Mouse (Mus musculus) G1E (cell line): ENCODE data around the gene Gm3854. TPM values are rescaled to one million over a fixed set of nuclear protein-coding genes. Genes with fewer than 3 reads are reported as not detected.
"Not testable (repeated sequence)": the region's sequence is repeated elsewhere in the genome, so short reads cannot be mapped to it uniquely, and the experiment has no call there.

Experiments
- ATAC-seq: 2 replicates; pipeline ENCODE4 v1.8.0; 2016; ENCODE audit warnings: mild to moderate bottlenecking; ENCODE audit not compliant: insufficient number of reproducible peaks, poor library complexity, low FRiP score, severe bottlenecking; ENCODE audit errors: extremely low read depth
- DNase-seq: peaks from one replicate; pipeline ENCODE4 v3.0.0; 2012; ENCODE audit warnings: low spot score
- H3K27me3 ChIP-seq: 2 replicates; pipeline ENCODE4 v1.6.1; 2012; ENCODE audit warnings: mild to moderate bottlenecking, low read length, inconsistent platforms; ENCODE audit not compliant: insufficient read depth
- H3K36me3 ChIP-seq: replicated peaks from 2 replicates; pipeline ENCODE3; 2012; ENCODE audit warnings: mild to moderate bottlenecking, inconsistent platforms
- H3K4me1 ChIP-seq: 2 replicates; pipeline ENCODE4 v1.6.1; 2012; ENCODE audit warnings: low read depth, low read length, inconsistent platforms, mixed read lengths; ENCODE audit not compliant: insufficient read depth
- H3K4me3 ChIP-seq: 2 replicates; pipeline ENCODE4 v1.5.1; 2012; ENCODE audit warnings: low read depth, mild to moderate bottlenecking, inconsistent platforms, low read length, moderate library complexity, mixed read lengths
- H3K9me3 ChIP-seq: replicated peaks from 2 replicates; pipeline ENCODE4 v1.6.1; 2012; ENCODE audit warnings: inconsistent platforms
- CTCF ChIP-seq: IDR thresholded peaks from 2 replicates; pipeline ENCODE4 v1.5.1; 2012; ENCODE audit warnings: low read depth, low read length, inconsistent platforms, mixed read lengths
- GATA1 ChIP-seq: IDR thresholded peaks from 2 replicates; pipeline ENCODE4 v1.6.1; 2012; ENCODE audit warnings: borderline replicate concordance, low read length, inconsistent platforms, mixed read lengths
- GATA2 ChIP-seq: IDR thresholded peaks from 2 replicates; pipeline ENCODE4 v1.6.1; 2012; ENCODE audit warnings: low read depth, low read length, inconsistent platforms, borderline replicate concordance
- POLR2AphosphoS5 ChIP-seq: IDR thresholded peaks from 2 replicates; pipeline ENCODE4 v1.6.1; 2012; ENCODE audit warnings: low read depth, low read length, inconsistent platforms; ENCODE audit not compliant: insufficient replicate concordance
- TAL1 ChIP-seq: conservative IDR thresholded peaks from 2 replicates; pipeline ENCODE4 v1.6.1; 2012; ENCODE audit warnings: low read depth, low read length, inconsistent platforms, mixed read lengths
- polyA plus RNA-seq: library from polyadenylated mRNA; stranded (reverse); fragments of >175 nt; gene quantifications from 2 replicates; pipeline ENCODE4 v1.2.3, GENCODE M21; 2012
- total RNA-seq, 2 experiments: library from RNA; stranded (forward) in 1 of 2; stranded (reverse) in 1 of 2; fragments of 200-1000 nt in 1 of 2; fragments of >200 nt in 1 of 2; fragmentation: Nextera tagmentation in 1 of 2; gene quantifications; 2 replicates each; pipeline ENCODE4 v1.2.3; 2014 to 2017

The Gm3854 gene
- total RNA-seq (2014; fragmentation: Nextera tagmentation) (not detected in 2 replicates), total RNA-seq (2017) (0.05 and 0.12 TPM in 2 replicates), polyA plus RNA-seq (not detected in 2 replicates)

GRCm38 (mm10) chr7:6343501-6344071 is at the start of gene Gm3854:
Gene Gm3854, plus strand, starts transcription at chr7:6343759.
- ATAC-seq = no peak
- H3K4me1 ChIP-seq = no peaks in the 10 kb centered on the region
- no peaks in the 10 kb centered on the region for H3K9me3 ChIP-seq
- H3K4me3 ChIP-seq = no peak within 1 kb of the TSS
- DNase-seq = no peak
- no peak for TF ChIP-seq TAL1
- TF ChIP-seq GATA2 = no peak
- TF ChIP-seq POLR2AphosphoS5 = no peak
- no peak for TF ChIP-seq CTCF
- no peak for TF ChIP-seq GATA1
- H3K36me3 ChIP-seq = no peaks in the 10 kb centered on the region
- peaks cover 4% of the 10 kb centered on the region; the same call in 1 of the 2 replicates for H3K27me3 ChIP-seq

GRCm38 (mm10) chr7:6300796-6301195 is 42.8 kb upstream of the Gm3854 start:
- peaks cover 33% of the 10 kb centered on the region for H3K36me3 ChIP-seq
- H3K9me3 ChIP-seq, DNase-seq, H3K4me1 ChIP-seq, ATAC-seq, H3K4me3 ChIP-seq, H3K27me3 ChIP-seq: not testable (repeated sequence)

- Histone ChIP-seq H3K27me3 (no peaks in the 10 kb centered on the region), H3K4me1 (peaks cover 4% of the 10 kb centered on the region; the same call in 1 of the 2 replicates), H3K9me3 (no peaks in the 10 kb centered on the region), H3K4me3 (peak overlapping the region; percentile 52; the same call in 1 of the 2 replicates), H3K36me3 (no peaks in the 10 kb centered on the region)
- DNase-seq (no peak), ATAC-seq (no peak)
- TF ChIP-seq TAL1 = no peak
- no peak for TF ChIP-seq CTCF
- TF ChIP-seq POLR2AphosphoS5 = no peak
- no peak for TF ChIP-seq GATA1
- TF ChIP-seq GATA2 = no peak
Observed at GRCm38 (mm10) chr7:6330458-6331232, 12.9 kb upstream of the Gm3854 start.

- TF ChIP-seq POLR2AphosphoS5 (no peak), GATA2 (no peak), TAL1 (no peak), GATA1 (no peak), CTCF (no peak)
- H3K9me3 ChIP-seq = no peaks in the 10 kb centered on the region
- no peaks in the 10 kb centered on the region for H3K36me3 ChIP-seq
- peaks cover 4% of the 10 kb centered on the region; the same call in 1 of the 2 replicates for H3K4me1 ChIP-seq
- no peak for ATAC-seq
- no peaks in the 10 kb centered on the region for H3K27me3 ChIP-seq
- H3K4me3 ChIP-seq = peak within 1 kb of the TSS; percentile 52; the same call in 1 of the 2 replicates
- no peak for DNase-seq
Observed at GRCm38 (mm10) chr7:6331233-6331956, 12.2 kb upstream of the Gm3854 start, which contains the start of gene Zfp583. Gene Zfp583, minus strand, starts transcription at chr7:6331285.

- H3K9me3 ChIP-seq = no peaks in the 10 kb centered on the region
- H3K4me1 ChIP-seq = no peaks in the 10 kb centered on the region
- no peak overlapping the region for H3K4me3 ChIP-seq
- no peak for DNase-seq
- no peak for TF ChIP-seq GATA1
- TF ChIP-seq TAL1 = no peak
- TF ChIP-seq CTCF = no peak
- TF ChIP-seq POLR2AphosphoS5 = no peak
- no peak for TF ChIP-seq GATA2
- no peaks in the 10 kb centered on the region for H3K36me3 ChIP-seq
- H3K27me3 ChIP-seq = peaks cover 4% of the 10 kb centered on the region; the same call in 1 of the 2 replicates
- no peak for ATAC-seq
Observed at GRCm38 (mm10) chr7:6339865-6340264, 3.7 kb upstream of the Gm3854 start.

- no peaks in the 10 kb centered on the region for H3K4me1 ChIP-seq
- ATAC-seq (no peak), DNase-seq (no peak)
- no peak overlapping the region for H3K4me3 ChIP-seq
- H3K27me3 ChIP-seq = peaks cover 4% of the 10 kb centered on the region; the same call in 1 of the 2 replicates
- no peaks in the 10 kb centered on the region for H3K9me3 ChIP-seq
- TF ChIP-seq TAL1 = no peak
- no peak for TF ChIP-seq CTCF
- TF ChIP-seq GATA2 = no peak
- TF ChIP-seq GATA1 = no peak
- TF ChIP-seq POLR2AphosphoS5 = no peak
- H3K36me3 ChIP-seq = no peaks in the 10 kb centered on the region
Observed at GRCm38 (mm10) chr7:6344124-6344523, 565 bp downstream of the Gm3854 start.
